18 mouse cellular contexts compared by ENCODE assay signal in genomic region chr4:69255826-69256753, GRCm38 (mm10).
DNase-seq lines count a peak whose midpoint lies in the region; ATAC-seq and TF ChIP-seq lines count a peak whose summit lies in the region.
"Had no signal": no experiment of that assay in that cellular context is flagged by ENCODE, and none has a peak within 500 bp of the region (broad histone marks: within the 10 kb centered on the region; RNA-seq: fewer than 3 reads in every experiment).

No protein-coding gene starts in this region.

- TF ChIP-seq CTCF in forebrain, postnatal 0 days (IDR thresholded peaks at IDR 0.05; ENCODE audit: low read depth): no peak
- no peak for TF ChIP-seq CTCF in gastrocnemius, adult 2 months (IDR thresholded peaks at IDR 0.05)

- no peak overlapping the region for H3K27ac ChIP-seq in midbrain, embryonic 11.5 days (ENCODE audit: low read depth, low read length)
- no peak overlapping the region for H3K27ac ChIP-seq in midbrain, embryonic 10.5 days (replicated peaks)
- H3K27ac ChIP-seq in forebrain, postnatal 0 days (ENCODE audit: low read depth, low read length): no peak overlapping the region
- H3K27ac ChIP-seq in midbrain, embryonic 12.5 days (replicated peaks): peak overlapping the region; percentile 35; the same call in 1 of the 2 replicates
- H3K27ac ChIP-seq in neural tube, embryonic 14.5 days (ENCODE audit: low read depth, low read length): 0 out of 2 replicates have a peak overlapping the region, but pooled peaks have one; percentile 7
- no peak overlapping the region for H3K27ac ChIP-seq in gastrocnemius, adult 2 months
- H3K27ac ChIP-seq: embryonic facial prominence, embryonic 12.5 days; heart, adult 2 months; heart, embryonic 15.5 days had no signal

- intact Hi-C loops in gastrocnemius, adult 2 months (cut with DNase I): no loop called here

- H3K9me3 ChIP-seq in midbrain, embryonic 11.5 days (ENCODE audit: control insufficient read depth, low read length): no peaks in the 10 kb centered on the region
- no peaks in the 10 kb centered on the region for H3K9me3 ChIP-seq in midbrain, embryonic 10.5 days (replicated peaks)
- H3K9me3 ChIP-seq in forebrain, postnatal 0 days (ENCODE audit: low read length): no peaks in the 10 kb centered on the region
- no peaks in the 10 kb centered on the region for H3K9me3 ChIP-seq in midbrain, embryonic 12.5 days
- H3K9me3 ChIP-seq in neural tube, embryonic 14.5 days (ENCODE audit: control insufficient read depth, low read length): no peaks in the 10 kb centered on the region
- H3K9me3 ChIP-seq: embryonic facial prominence, embryonic 12.5 days; heart, embryonic 15.5 days had no signal

- ATAC-seq in midbrain, embryonic 11.5 days (ENCODE audit: low FRiP score): peak; percentile 78
- ATAC-seq in forebrain, postnatal 0 days: 0 out of 2 replicates have a peak, but pooled peaks have one; percentile 23
- peak; percentile 88 for ATAC-seq in midbrain, embryonic 12.5 days (ENCODE audit: low FRiP score, low read depth)
- ATAC-seq in neural tube, embryonic 14.5 days (ENCODE audit: low read depth): peak; percentile 93
- ATAC-seq in CD4-positive, CD25-positive, alpha-beta regulatory T cell, adult 4 months: no peak

- no peak for DNase-seq in midbrain, embryonic 11.5 days (ENCODE audit: low spot score, missing footprints)
- DNase-seq in midbrain, embryonic 10.5 days (ENCODE audit: low spot score): no peak
- DNase-seq in forebrain, postnatal 0 days: no peak
- DNase-seq in gastrocnemius, adult 2 months: no peak
- DNase-seq in adrenal gland, adult 8-10 months: no peak
- DNase-seq: cerebellum, adult 11 months; heart, adult 2 months; kidney, adult 18-20 months; left cerebral cortex, postnatal 4 days; lung, adult 2 months; lung, postnatal 36 days; retina, postnatal 1 day had no signal

- no peaks in the 10 kb centered on the region for H3K27me3 ChIP-seq in midbrain, embryonic 11.5 days (ENCODE audit: control insufficient read depth, insufficient read depth, low read length)
- no peaks in the 10 kb centered on the region for H3K27me3 ChIP-seq in midbrain, embryonic 10.5 days (ENCODE audit: low read depth, poor library complexity, severe bottlenecking)
- H3K27me3 ChIP-seq in forebrain, postnatal 0 days (ENCODE audit: insufficient read depth, low read length): no peaks in the 10 kb centered on the region
- H3K27me3 ChIP-seq in midbrain, embryonic 12.5 days: no peaks in the 10 kb centered on the region
- no peaks in the 10 kb centered on the region for H3K27me3 ChIP-seq in neural tube, embryonic 14.5 days (ENCODE audit: control insufficient read depth, insufficient read depth, low read length)
- H3K27me3 ChIP-seq: embryonic facial prominence, embryonic 12.5 days; heart, embryonic 15.5 days had no signal

- H3K4me1 ChIP-seq in midbrain, embryonic 11.5 days (ENCODE audit: control insufficient read depth, insufficient read depth, low read length): no peaks in the 10 kb centered on the region
- 0 out of 2 replicates have a peak, but pooled peaks cover 4% of the 10 kb centered on the region for H3K4me1 ChIP-seq in midbrain, embryonic 10.5 days
- H3K4me1 ChIP-seq in forebrain, postnatal 0 days (ENCODE audit: insufficient read depth): no peaks in the 10 kb centered on the region
- peaks cover 7% of the 10 kb centered on the region; the same call in 1 of the 2 replicates for H3K4me1 ChIP-seq in midbrain, embryonic 12.5 days
- H3K4me1 ChIP-seq in neural tube, embryonic 14.5 days (ENCODE audit: control insufficient read depth, insufficient read depth, low read length): 0 out of 2 replicates have a peak, but pooled peaks cover 3% of the 10 kb centered on the region
- H3K4me1 ChIP-seq: embryonic facial prominence, embryonic 12.5 days; heart, embryonic 15.5 days had no signal

- H3K4me3 ChIP-seq in midbrain, embryonic 11.5 days (ENCODE audit: low read depth, low read length): no peak overlapping the region
- H3K4me3 ChIP-seq in midbrain, embryonic 10.5 days: no peak overlapping the region
- H3K4me3 ChIP-seq in forebrain, postnatal 0 days (ENCODE audit: low read depth, low read length): no peak overlapping the region
- no peak overlapping the region for H3K4me3 ChIP-seq in midbrain, embryonic 12.5 days
- no peak overlapping the region for H3K4me3 ChIP-seq in neural tube, embryonic 14.5 days (ENCODE audit: low read depth, low read length)
- no peak overlapping the region for H3K4me3 ChIP-seq in gastrocnemius, adult 2 months
- H3K4me3 ChIP-seq: embryonic facial prominence, embryonic 12.5 days; heart, adult 2 months; heart, embryonic 15.5 days had no signal

- no peak overlapping the region for H3K9ac ChIP-seq in midbrain, embryonic 11.5 days (ENCODE audit: low read length)
- H3K9ac ChIP-seq in forebrain, postnatal 0 days: no peak overlapping the region
- H3K9ac ChIP-seq in midbrain, embryonic 12.5 days (replicated peaks): no peak overlapping the region
- no peak overlapping the region for H3K9ac ChIP-seq in neural tube, embryonic 14.5 days (replicated peaks; ENCODE audit: low read depth, low read length)
- H3K9ac ChIP-seq: embryonic facial prominence, embryonic 12.5 days; heart, embryonic 15.5 days had no signal

- no peaks in the 10 kb centered on the region for H3K36me3 ChIP-seq in midbrain, embryonic 11.5 days (ENCODE audit: control insufficient read depth, insufficient read depth, low read length)
- H3K36me3 ChIP-seq in midbrain, embryonic 10.5 days: no peaks in the 10 kb centered on the region
- H3K36me3 ChIP-seq in forebrain, postnatal 0 days (ENCODE audit: insufficient read depth): no peaks in the 10 kb centered on the region
- no peaks in the 10 kb centered on the region for H3K36me3 ChIP-seq in midbrain, embryonic 12.5 days
- no peaks in the 10 kb centered on the region for H3K36me3 ChIP-seq in neural tube, embryonic 14.5 days (ENCODE audit: control insufficient read depth, insufficient read depth, low read length)
- H3K36me3 ChIP-seq: embryonic facial prominence, embryonic 12.5 days; G1E; heart, embryonic 15.5 days had no signal

- 50% methylated on average over 9 of the region's 9 CpGs for WGBS in midbrain, embryonic 11.5 days
- 56% methylated on average over 9 of the region's 9 CpGs for WGBS in midbrain, embryonic 10.5 days
- 33% methylated on average over 9 of the region's 9 CpGs for WGBS in forebrain, postnatal 0 days
- WGBS in midbrain, embryonic 12.5 days: 48% methylated on average over 8 of the region's 9 CpGs
- WGBS in neural tube, embryonic 14.5 days: 43% methylated on average over 9 of the region's 9 CpGs

- no peak overlapping the region for H3K4me2 ChIP-seq in midbrain, embryonic 11.5 days
- H3K4me2 ChIP-seq in forebrain, postnatal 0 days (ENCODE audit: low read depth): no peak overlapping the region
- H3K4me2 ChIP-seq in midbrain, embryonic 12.5 days (replicated peaks): no peak overlapping the region
- H3K4me2 ChIP-seq in neural tube, embryonic 14.5 days (ENCODE audit: low read depth, low read length): no peak overlapping the region
- H3K4me2 ChIP-seq: embryonic facial prominence, embryonic 12.5 days; heart, embryonic 15.5 days had no signal

Comparison
In these comparisons a context has a peak if more than half of its experiments do, and no peak if none do; other contexts are left out.
1. H3K27ac ChIP-seq: peak in midbrain, embryonic 12.5 days (single experiment) and neural tube, embryonic 14.5 days (single experiment); none in midbrain, embryonic 11.5 days (single experiment), midbrain, embryonic 10.5 days (single experiment), forebrain, postnatal 0 days (single experiment) and gastrocnemius, adult 2 months (single experiment).